Mouse (Mus musculus): ENCODE measurements around the gene a. TPM values are rescaled to one million over a fixed set of nuclear protein-coding genes. Genes with fewer than 3 reads are reported as not detected.

a gene
- total and polyA plus RNA-seq, 2 experiments from 2014 or later: 0.85 TPM; not detected in 1

DNA sequence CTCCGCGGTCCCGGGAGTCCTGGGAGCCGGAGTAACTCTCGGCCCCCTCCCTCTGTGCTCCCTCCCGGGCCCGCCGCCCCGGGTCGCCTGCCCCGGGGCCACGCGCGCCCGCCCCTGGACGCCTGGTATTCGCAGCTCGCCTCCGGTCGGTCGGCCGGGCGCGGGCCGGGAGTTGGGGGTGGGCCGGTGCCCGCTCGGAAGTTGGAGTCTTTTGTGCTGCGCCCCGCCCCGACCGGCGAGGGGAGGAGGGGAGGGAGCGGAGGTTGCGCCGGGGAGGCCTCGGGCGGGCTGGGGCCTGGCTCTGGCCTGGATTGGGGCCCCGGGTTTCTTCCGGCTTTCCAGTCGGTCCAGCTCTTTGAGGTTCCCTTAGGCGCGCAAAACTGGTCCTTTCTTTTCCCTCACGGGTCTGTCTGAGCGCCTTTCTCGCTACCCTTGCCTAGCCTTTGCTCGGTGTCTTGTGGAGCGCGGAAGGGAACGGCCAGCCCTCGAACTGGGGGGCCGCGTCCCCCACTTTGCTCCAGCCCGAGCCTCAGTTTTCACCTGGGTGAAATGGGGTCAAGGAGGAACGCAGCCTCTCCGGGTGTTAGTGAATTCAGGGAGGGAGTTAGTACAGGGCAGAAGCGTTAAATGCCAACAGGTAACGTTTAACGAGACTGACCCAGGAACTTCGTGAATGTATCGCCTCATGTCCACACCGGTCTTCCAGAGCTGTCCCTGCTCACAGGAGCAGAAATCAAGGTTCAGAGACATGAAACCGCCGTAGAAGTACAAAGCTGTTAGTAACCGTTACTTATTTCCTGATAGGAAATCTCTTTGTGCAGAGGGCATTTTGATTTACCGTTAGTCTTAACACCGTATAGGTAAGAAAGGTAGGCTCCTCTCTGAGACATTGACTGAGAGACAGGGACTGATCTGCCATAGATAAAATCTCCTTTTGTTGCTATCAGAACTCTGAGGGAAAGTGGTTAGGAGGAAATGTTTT lies 750 bp downstream of the a start:
- peak overlapping the region; percentile 56 for H3K9ac ChIP-seq (replicated peaks; ENCODE audit: low read length)
- under 1% methylated on average over 46 of the region's 67 CpGs for WGBS
- peak overlapping the region; percentile 91 for H3K27ac ChIP-seq
- H3K27me3 ChIP-seq (ENCODE audit: insufficient read depth, low read length): no peaks in the 10 kb centered on the region
- H3K9me3 ChIP-seq (ENCODE audit: low read length): no peaks in the 10 kb centered on the region
- peaks cover 14% of the 10 kb centered on the region; the same call in 1 of the 2 replicates for H3K4me1 ChIP-seq (ENCODE audit: insufficient read depth, low read length)
- H3K4me2 ChIP-seq (ENCODE audit: low read depth, low read length): peak overlapping the region; percentile 86
- no peaks in the 10 kb centered on the region for H3K36me3 ChIP-seq (ENCODE audit: insufficient read depth, low read length)
- peak; percentile 71 for DNase-seq (ENCODE audit: low spot score)
- peak overlapping the region; percentile 92 for H3K4me3 ChIP-seq (ENCODE audit: low read length)
- TF ChIP-seq CTCF (IDR thresholded peaks at IDR 0.05; ENCODE audit: low read depth): no peak
- peak; percentile 13 for ATAC-seq

DNA sequence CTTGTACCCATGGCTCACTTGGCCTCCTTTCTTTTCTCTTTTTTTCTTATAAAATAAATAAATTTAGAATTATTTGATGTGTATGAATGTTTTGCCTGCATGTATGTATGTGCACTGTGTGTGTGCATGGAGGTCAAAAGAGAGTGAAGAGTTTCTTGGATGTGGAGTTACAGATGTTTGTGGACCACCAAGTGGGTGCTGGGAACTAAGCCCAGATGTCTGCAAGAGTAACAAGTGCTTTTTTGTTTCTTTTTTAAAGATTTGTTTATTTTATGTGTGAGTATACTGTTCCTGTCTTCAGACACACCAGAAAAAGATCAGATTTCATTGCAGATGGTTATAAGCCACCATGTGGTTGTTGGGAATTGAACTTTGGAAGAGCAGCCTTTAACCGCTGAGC lies 12.2 kb downstream of the a start:
- H3K9me3 ChIP-seq (ENCODE audit: low read length): no peaks in the 10 kb centered on the region
- H3K4me1 ChIP-seq (ENCODE audit: insufficient read depth, low read length): 0 out of 2 replicates have a peak, but pooled peaks cover 5% of the 10 kb centered on the region
- WGBS: 87% methylated on average over 1 of the region's 1 CpGs
- H3K4me2 ChIP-seq (ENCODE audit: low read depth, low read length): no peak overlapping the region
- H3K9ac ChIP-seq (replicated peaks; ENCODE audit: low read length): no peak overlapping the region
- DNase-seq (ENCODE audit: low spot score) (no peak), ATAC-seq (no peak)
- no peak overlapping the region for H3K4me3 ChIP-seq (ENCODE audit: low read length)
- no peaks in the 10 kb centered on the region for H3K27me3 ChIP-seq (ENCODE audit: insufficient read depth, low read length)
- H3K36me3 ChIP-seq (ENCODE audit: insufficient read depth, low read length): no peaks in the 10 kb centered on the region
- no peak for TF ChIP-seq CTCF (IDR thresholded peaks at IDR 0.05; ENCODE audit: low read depth)
- H3K27ac ChIP-seq: no peak overlapping the region

DNA sequence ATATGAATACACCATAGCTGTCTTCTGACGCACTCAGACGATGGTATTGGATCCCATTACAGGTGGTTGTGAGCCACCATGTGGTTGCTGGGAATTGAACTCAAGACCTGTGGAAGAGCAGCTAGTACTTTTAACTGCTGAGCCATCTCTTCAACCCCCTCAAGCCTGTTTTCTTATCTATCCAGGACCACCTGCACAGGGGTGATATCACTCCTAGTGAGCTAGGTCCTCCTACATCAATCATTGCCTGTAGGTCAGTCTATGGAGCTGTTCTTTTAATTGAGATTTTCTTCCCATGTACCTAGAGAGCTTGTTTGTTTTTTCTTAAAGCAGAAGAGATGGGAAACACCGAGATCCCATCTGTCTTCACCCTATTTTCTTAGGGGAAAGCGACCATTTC lies 12.6 kb downstream of the a start:
- ATAC-seq: no peak
- H3K9ac ChIP-seq (replicated peaks; ENCODE audit: low read length): no peak overlapping the region
- no peak overlapping the region for H3K4me2 ChIP-seq (ENCODE audit: low read depth, low read length)
- no peaks in the 10 kb centered on the region for H3K27me3 ChIP-seq (ENCODE audit: insufficient read depth, low read length)
- no peak for DNase-seq (ENCODE audit: low spot score)
- H3K27ac ChIP-seq: no peak overlapping the region
- H3K9me3 ChIP-seq (ENCODE audit: low read length): no peaks in the 10 kb centered on the region
- 67% methylated on average over 4 of the region's 4 CpGs for WGBS
- H3K4me1 ChIP-seq (ENCODE audit: insufficient read depth, low read length): 0 out of 2 replicates have a peak, but pooled peaks cover 5% of the 10 kb centered on the region
- no peaks in the 10 kb centered on the region for H3K36me3 ChIP-seq (ENCODE audit: insufficient read depth, low read length)
- no peak for TF ChIP-seq CTCF (IDR thresholded peaks at IDR 0.05; ENCODE audit: low read depth)
- H3K4me3 ChIP-seq (ENCODE audit: low read length): no peak overlapping the region

DNA sequence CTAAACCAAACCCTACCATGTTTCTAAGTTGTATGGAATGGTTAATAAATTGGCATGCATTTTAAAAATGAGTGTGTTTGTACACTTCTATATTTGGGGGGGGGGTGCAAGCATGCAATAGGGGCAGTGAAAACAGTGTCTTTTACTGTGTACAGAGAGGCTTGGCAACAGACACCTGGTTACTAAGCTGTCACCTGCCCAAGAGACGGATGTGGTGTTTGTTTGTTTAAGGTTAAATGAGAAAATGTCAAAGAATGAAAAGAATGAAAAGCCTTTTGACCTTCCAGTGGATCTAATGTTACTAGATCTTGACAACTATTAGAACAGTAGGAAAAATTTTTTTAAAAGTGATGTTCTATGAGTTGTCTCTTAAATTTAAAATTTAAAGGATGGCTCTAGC lies 16.5 kb downstream of the a start:
- DNase-seq (ENCODE audit: low spot score) (no peak), ATAC-seq (no peak)
- 55% methylated on average over 1 of the region's 1 CpGs for WGBS

DNA sequence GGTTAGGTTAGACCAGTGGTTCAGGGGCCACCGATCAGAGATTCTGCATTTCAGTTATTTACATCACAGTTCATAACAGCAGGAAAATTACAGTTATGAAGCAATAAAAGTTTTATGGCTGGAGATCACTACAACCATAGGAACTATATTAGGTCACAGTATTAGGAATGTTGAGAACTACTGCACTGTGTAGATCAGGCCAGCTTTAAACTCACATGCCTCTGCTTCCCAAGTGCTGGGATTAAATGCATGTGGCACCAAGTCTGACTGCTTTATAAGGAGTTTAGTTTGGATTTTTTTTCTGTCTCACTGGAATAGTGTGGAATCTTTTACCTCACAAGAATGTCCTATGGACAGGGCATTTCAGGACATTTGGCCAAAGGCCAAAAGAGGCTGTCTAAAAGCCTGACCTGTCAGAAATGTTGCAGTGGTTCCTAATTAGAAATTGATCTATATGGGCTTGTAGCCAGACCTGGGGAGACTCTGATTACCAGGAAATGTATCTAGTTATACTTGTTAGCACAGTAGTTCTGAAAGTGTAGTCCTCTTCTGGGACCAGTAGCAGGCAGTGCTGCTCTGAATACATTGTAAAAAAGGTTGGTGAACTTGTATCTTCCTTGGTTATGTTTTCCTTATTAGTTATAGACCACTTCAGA lies 18.0 kb downstream of the a start:
- H3K36me3 ChIP-seq (ENCODE audit: insufficient read depth, low read length): no peaks in the 10 kb centered on the region
- WGBS: 85% methylated on average over 1 of the region's 1 CpGs
- H3K4me2 ChIP-seq (ENCODE audit: low read depth, low read length): no peak overlapping the region
- H3K9me3 ChIP-seq (ENCODE audit: low read length): no peaks in the 10 kb centered on the region
- H3K27ac ChIP-seq: no peak overlapping the region
- TF ChIP-seq CTCF (IDR thresholded peaks at IDR 0.05; ENCODE audit: low read depth): peak; percentile 13; the same call in 1 of the 2 replicates
- DNase-seq (ENCODE audit: low spot score) (peak; percentile 27), ATAC-seq (no peak)
- no peaks in the 10 kb centered on the region for H3K27me3 ChIP-seq (ENCODE audit: insufficient read depth, low read length)
- 0 out of 2 replicates have a peak, but pooled peaks cover 5% of the 10 kb centered on the region for H3K4me1 ChIP-seq (ENCODE audit: insufficient read depth, low read length)
- no peak overlapping the region for H3K9ac ChIP-seq (replicated peaks; ENCODE audit: low read length)
- H3K4me3 ChIP-seq (ENCODE audit: low read length): no peak overlapping the region

More for the DNA sequence above, 16.5 kb downstream of the a start:
- 0 out of 2 replicates have a peak, but pooled peaks cover 5% of the 10 kb centered on the region for H3K4me1 ChIP-seq (ENCODE audit: insufficient read depth, low read length)
- H3K4me3 ChIP-seq (ENCODE audit: low read length): no peak overlapping the region
- no peak overlapping the region for H3K27ac ChIP-seq
- no peak for TF ChIP-seq CTCF (IDR thresholded peaks at IDR 0.05; ENCODE audit: low read depth)
- no peak overlapping the region for H3K4me2 ChIP-seq (ENCODE audit: low read depth, low read length)
- H3K9ac ChIP-seq (replicated peaks; ENCODE audit: low read length): no peak overlapping the region
- no peaks in the 10 kb centered on the region for H3K36me3 ChIP-seq (ENCODE audit: insufficient read depth, low read length)
- H3K27me3 ChIP-seq (ENCODE audit: insufficient read depth, low read length): no peaks in the 10 kb centered on the region
- no peaks in the 10 kb centered on the region for H3K9me3 ChIP-seq (ENCODE audit: low read length)

DNA sequence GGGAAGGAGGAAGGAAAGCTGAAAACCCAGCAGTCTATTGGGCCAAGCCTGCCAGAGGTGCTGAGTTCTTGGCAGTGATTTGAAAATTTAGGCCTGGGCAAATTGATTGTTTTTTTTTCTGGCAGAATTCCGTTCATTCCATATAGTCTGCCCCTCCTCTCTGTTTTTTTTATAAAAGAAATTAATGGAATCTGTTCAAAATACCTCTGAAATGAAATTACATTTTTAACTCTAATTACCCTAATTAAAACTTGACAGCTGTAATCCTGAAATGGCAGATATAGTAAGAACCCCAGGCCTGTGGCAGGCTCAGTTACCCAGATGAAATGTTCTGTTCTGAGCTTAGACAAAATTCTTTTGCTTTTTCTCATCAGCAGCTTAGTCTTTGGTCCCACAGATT lies 19.6 kb downstream of the a start:
- Histone ChIP-seq H3K9me3 (ENCODE audit: low read length) (no peaks in the 10 kb centered on the region), H3K4me3 (ENCODE audit: low read length) (no peak overlapping the region), H3K9ac (replicated peaks; ENCODE audit: low read length) (no peak overlapping the region), H3K4me1 (ENCODE audit: insufficient read depth, low read length) (0 out of 2 replicates have a peak, but pooled peaks cover 3% of the 10 kb centered on the region), H3K4me2 (ENCODE audit: low read depth, low read length) (no peak overlapping the region), H3K27me3 (ENCODE audit: insufficient read depth, low read length) (no peaks in the 10 kb centered on the region), H3K27ac (no peak overlapping the region), H3K36me3 (ENCODE audit: insufficient read depth, low read length) (no peaks in the 10 kb centered on the region)
- DNase-seq (ENCODE audit: low spot score) (no peak), ATAC-seq (no peak)
- 42% methylated on average over 1 of the region's 1 CpGs for WGBS
- TF ChIP-seq CTCF (IDR thresholded peaks at IDR 0.05; ENCODE audit: low read depth): no peak

All from hindbrain, postnatal 0 days (tissue).